Mouse (Mus musculus): ENCODE results near the gene Ugt1a2.

- no peak for TF ChIP-seq CTCF (IDR thresholded peaks at IDR 0.05; ENCODE audit: extremely low read depth, insufficient read length, insufficient replicate concordance, low read depth, low read length)
- no peak for TF ChIP-seq POLR2A (IDR thresholded peaks at IDR 0.05; ENCODE audit: low read depth, low read length)
Observed at GRCm38 (mm10) chr1:88195687-88196086, 4.7 kb upstream of the Ugt1a2 start.
